Mouse (Mus musculus): ENCODE measurements around the gene C6. TPM values are rescaled to one million over a fixed set of nuclear protein-coding genes. Genes with fewer than 3 reads are reported as not detected.

The C6 gene
- polyA plus RNA-seq (2014; fragmentation: Nextera tagmentation; extraction: Ambion mirVana) = not detected in 2 replicates

GRCm38 (mm10) chr15:4726830-4727310, at the start of gene C6:
C6 (plus strand) TSS chr15:4727175.
- WGBS = 92% methylated on average over 9 of the region's 9 CpGs
- Histone ChIP-seq H3K9ac (replicated peaks; ENCODE audit: low read length) (no peak within 1 kb of the TSS), H3K4me2 (ENCODE audit: low read length) (no peak within 1 kb of the TSS), H3K4me3 (replicated peaks; ENCODE audit: low read depth, low read length) (no peak within 1 kb of the TSS), H3K36me3 (ENCODE audit: control insufficient read depth, insufficient read depth, low read length) (no peaks in the 10 kb centered on the region), H3K27ac (replicated peaks; ENCODE audit: low read depth, low read length) (no peak within 1 kb of the TSS), H3K9me3 (ENCODE audit: control insufficient read depth, low read length) (no peaks in the 10 kb centered on the region), H3K27me3 (ENCODE audit: control insufficient read depth, insufficient read depth, low read length) (no peaks in the 10 kb centered on the region), H3K4me1 (ENCODE audit: control insufficient read depth, insufficient read depth, low read length) (no peaks in the 10 kb centered on the region)
- DNase-seq (no peak), ATAC-seq (ENCODE audit: low FRiP score, low TSS enrichment) (no peak)

- Histone ChIP-seq H3K4me3 (replicated peaks; ENCODE audit: low read depth, low read length) (no peak overlapping the region), H3K9ac (replicated peaks; ENCODE audit: low read length) (no peak overlapping the region), H3K36me3 (ENCODE audit: control insufficient read depth, insufficient read depth, low read length) (no peaks in the 10 kb centered on the region), H3K4me2 (ENCODE audit: low read length) (no peak overlapping the region), H3K27me3 (ENCODE audit: control insufficient read depth, insufficient read depth, low read length) (no peaks in the 10 kb centered on the region), H3K4me1 (ENCODE audit: control insufficient read depth, insufficient read depth, low read length) (no peaks in the 10 kb centered on the region), H3K27ac (replicated peaks; ENCODE audit: low read depth, low read length) (no peak overlapping the region), H3K9me3 (ENCODE audit: control insufficient read depth, low read length) (peaks cover 4% of the 10 kb centered on the region)
- DNase-seq (no peak), ATAC-seq (ENCODE audit: low FRiP score, low TSS enrichment) (no peak)
- WGBS = 89% methylated on average over 4 of the region's 4 CpGs
Measured at GRCm38 (mm10) chr15:4697604-4698003, 29.4 kb upstream of the C6 start.

GRCm38 (mm10) chr15:4734150-4734549, 7.2 kb downstream of the C6 start:
- 95% methylated on average over 1 of the region's 1 CpGs for WGBS
- no peaks in the 10 kb centered on the region for H3K27me3 ChIP-seq (ENCODE audit: control insufficient read depth, insufficient read depth, low read length)

GRCm38 (mm10) chr15:4734996-4735609, 8.1 kb downstream of the C6 start:
- Histone ChIP-seq H3K36me3 (ENCODE audit: control insufficient read depth, insufficient read depth, low read length) (no peaks in the 10 kb centered on the region), H3K27ac (replicated peaks; ENCODE audit: low read depth, low read length) (no peak overlapping the region), H3K4me2 (ENCODE audit: low read length) (no peak overlapping the region), H3K9ac (replicated peaks; ENCODE audit: low read length) (no peak overlapping the region), H3K27me3 (ENCODE audit: control insufficient read depth, insufficient read depth, low read length) (no peaks in the 10 kb centered on the region), H3K4me3 (replicated peaks; ENCODE audit: low read depth, low read length) (no peak overlapping the region), H3K4me1 (ENCODE audit: control insufficient read depth, insufficient read depth, low read length) (no peaks in the 10 kb centered on the region), H3K9me3 (ENCODE audit: control insufficient read depth, low read length) (no peaks in the 10 kb centered on the region)
- DNase-seq = no peak
- no peak for ATAC-seq (ENCODE audit: low FRiP score, low TSS enrichment)
- 68% methylated on average over 2 of the region's 2 CpGs for WGBS

More at GRCm38 (mm10) chr15:4734150-4734549, 7.2 kb downstream of the C6 start:
- Histone ChIP-seq H3K4me1 (ENCODE audit: control insufficient read depth, insufficient read depth, low read length) (no peaks in the 10 kb centered on the region), H3K4me2 (ENCODE audit: low read length) (no peak overlapping the region), H3K27ac (replicated peaks; ENCODE audit: low read depth, low read length) (no peak overlapping the region), H3K4me3 (replicated peaks; ENCODE audit: low read depth, low read length) (no peak overlapping the region), H3K9me3 (ENCODE audit: control insufficient read depth, low read length) (no peaks in the 10 kb centered on the region), H3K9ac (replicated peaks; ENCODE audit: low read length) (no peak overlapping the region), H3K36me3 (ENCODE audit: control insufficient read depth, insufficient read depth, low read length) (no peaks in the 10 kb centered on the region)
- ATAC-seq (ENCODE audit: low FRiP score, low TSS enrichment) = no peak
- DNase-seq = no peak

- Histone ChIP-seq H3K36me3 (ENCODE audit: control insufficient read depth, insufficient read depth, low read length) (no peaks in the 10 kb centered on the region), H3K27ac (replicated peaks; ENCODE audit: low read depth, low read length) (no peak overlapping the region), H3K4me2 (ENCODE audit: low read length) (no peak overlapping the region), H3K4me3 (replicated peaks; ENCODE audit: low read depth, low read length) (no peak overlapping the region), H3K27me3 (ENCODE audit: control insufficient read depth, insufficient read depth, low read length) (no peaks in the 10 kb centered on the region), H3K9ac (replicated peaks; ENCODE audit: low read length) (no peak overlapping the region), H3K9me3 (ENCODE audit: control insufficient read depth, low read length) (no peaks in the 10 kb centered on the region), H3K4me1 (ENCODE audit: control insufficient read depth, insufficient read depth, low read length) (no peaks in the 10 kb centered on the region)
- 90% methylated on average over 3 of the region's 3 CpGs for WGBS
- ATAC-seq (ENCODE audit: low FRiP score, low TSS enrichment) (no peak), DNase-seq (no peak)
Measured at GRCm38 (mm10) chr15:4747656-4748055, 20.7 kb downstream of the C6 start.

GRCm38 (mm10) chr15:4790378-4790777, 63.4 kb downstream of the C6 start:
- Histone ChIP-seq H3K27me3 (ENCODE audit: control insufficient read depth, insufficient read depth, low read length) (no peaks in the 10 kb centered on the region), H3K4me2 (ENCODE audit: low read length) (no peak overlapping the region), H3K4me1 (ENCODE audit: control insufficient read depth, insufficient read depth, low read length) (no peaks in the 10 kb centered on the region), H3K36me3 (ENCODE audit: control insufficient read depth, insufficient read depth, low read length) (no peaks in the 10 kb centered on the region), H3K27ac (replicated peaks; ENCODE audit: low read depth, low read length) (no peak overlapping the region), H3K9me3 (ENCODE audit: control insufficient read depth, low read length) (no peaks in the 10 kb centered on the region), H3K4me3 (replicated peaks; ENCODE audit: low read depth, low read length) (no peak overlapping the region), H3K9ac (replicated peaks; ENCODE audit: low read length) (no peak overlapping the region)
- no peak for ATAC-seq (ENCODE audit: low FRiP score, low TSS enrichment)
- WGBS = 57% methylated on average over 3 of the region's 3 CpGs
- no peak for DNase-seq

- Histone ChIP-seq H3K4me3 (replicated peaks; ENCODE audit: low read depth, low read length) (no peak overlapping the region), H3K36me3 (ENCODE audit: control insufficient read depth, insufficient read depth, low read length) (no peaks in the 10 kb centered on the region), H3K4me1 (ENCODE audit: control insufficient read depth, insufficient read depth, low read length) (no peaks in the 10 kb centered on the region), H3K4me2 (ENCODE audit: low read length) (no peak overlapping the region), H3K9me3 (ENCODE audit: control insufficient read depth, low read length) (no peaks in the 10 kb centered on the region), H3K27ac (replicated peaks; ENCODE audit: low read depth, low read length) (no peak overlapping the region), H3K9ac (replicated peaks; ENCODE audit: low read length) (no peak overlapping the region), H3K27me3 (ENCODE audit: control insufficient read depth, insufficient read depth, low read length) (no peaks in the 10 kb centered on the region)
- 67% methylated on average over 4 of the region's 4 CpGs for WGBS
- DNase-seq (peak; percentile 12), ATAC-seq (ENCODE audit: low FRiP score, low TSS enrichment) (no peak)
Measured at GRCm38 (mm10) chr15:4796861-4797260, 69.9 kb downstream of the C6 start.

GRCm38 (mm10) chr15:4804256-4804655, 77.3 kb downstream of the C6 start:
- no peak for DNase-seq
- Histone ChIP-seq H3K27me3 (ENCODE audit: control insufficient read depth, insufficient read depth, low read length) (no peaks in the 10 kb centered on the region), H3K27ac (replicated peaks; ENCODE audit: low read depth, low read length) (no peak overlapping the region), H3K4me3 (replicated peaks; ENCODE audit: low read depth, low read length) (no peak overlapping the region), H3K36me3 (ENCODE audit: control insufficient read depth, insufficient read depth, low read length) (no peaks in the 10 kb centered on the region), H3K4me1 (ENCODE audit: control insufficient read depth, insufficient read depth, low read length) (no peaks in the 10 kb centered on the region), H3K9me3 (ENCODE audit: control insufficient read depth, low read length) (no peaks in the 10 kb centered on the region), H3K9ac (replicated peaks; ENCODE audit: low read length) (no peak overlapping the region), H3K4me2 (ENCODE audit: low read length) (no peak overlapping the region)
- 97% methylated on average over 2 of the region's 2 CpGs for WGBS
- ATAC-seq (ENCODE audit: low FRiP score, low TSS enrichment) = no peak

GRCm38 (mm10) chr15:4808131-4808530, 81.2 kb downstream of the C6 start:
- Histone ChIP-seq H3K27ac (replicated peaks; ENCODE audit: low read depth, low read length) (no peak overlapping the region), H3K9me3 (ENCODE audit: control insufficient read depth, low read length) (no peaks in the 10 kb centered on the region), H3K27me3 (ENCODE audit: control insufficient read depth, insufficient read depth, low read length) (no peaks in the 10 kb centered on the region), H3K9ac (replicated peaks; ENCODE audit: low read length) (no peak overlapping the region), H3K36me3 (ENCODE audit: control insufficient read depth, insufficient read depth, low read length) (no peaks in the 10 kb centered on the region), H3K4me2 (ENCODE audit: low read length) (no peak overlapping the region), H3K4me3 (replicated peaks; ENCODE audit: low read depth, low read length) (no peak overlapping the region), H3K4me1 (ENCODE audit: control insufficient read depth, insufficient read depth, low read length) (no peaks in the 10 kb centered on the region)
- DNase-seq (no peak), ATAC-seq (ENCODE audit: low FRiP score, low TSS enrichment) (no peak)
- 89% methylated on average over 5 of the region's 5 CpGs for WGBS
